Mouse (Mus musculus): ENCODE data around the gene Elovl6.

DNA sequence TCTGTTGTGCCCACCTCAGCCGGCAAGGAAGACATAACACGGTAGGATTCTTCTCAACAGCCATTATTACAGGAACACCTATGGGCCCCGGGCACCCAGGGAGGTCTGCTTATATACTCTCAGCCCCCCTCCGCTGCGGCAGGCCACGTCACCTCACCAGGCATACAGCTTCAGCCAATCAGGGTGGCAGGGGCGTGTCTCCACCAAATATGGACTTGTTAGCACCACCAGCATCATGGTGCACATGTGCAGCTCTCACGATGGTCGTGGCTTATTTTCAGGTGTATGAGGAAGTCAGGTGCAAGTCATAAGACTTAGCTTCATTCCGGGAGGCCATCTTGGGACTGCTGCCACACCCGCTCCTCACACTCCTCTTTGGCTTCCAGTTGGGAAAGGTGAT, 9.3 kb downstream of the Elovl6 start:
- TF ChIP-seq ZNF384 (IDR thresholded peaks at IDR 0.05; ENCODE audit: low read depth, low read length) (no peak), MAFK (IDR thresholded peaks at IDR 0.05; ENCODE audit: insufficient read depth, low read depth, low read length) (no peak)
